Mouse (Mus musculus) adipocyte (in vitro differentiated cells): ENCODE measurements at regions not wholly inside any gene's neighbourhood (a gene's known extent, or its start where the extent isn't known, plus 50 kb on each side); places are given as distances from the start of the nearest gene placed in this dataset.

ENCODE experiments used
- DNase-seq: peaks from one replicate; pipeline ENCODE4 v3.0.0-alpha.2; 2016; ENCODE audit warnings: low spot score

DNA sequence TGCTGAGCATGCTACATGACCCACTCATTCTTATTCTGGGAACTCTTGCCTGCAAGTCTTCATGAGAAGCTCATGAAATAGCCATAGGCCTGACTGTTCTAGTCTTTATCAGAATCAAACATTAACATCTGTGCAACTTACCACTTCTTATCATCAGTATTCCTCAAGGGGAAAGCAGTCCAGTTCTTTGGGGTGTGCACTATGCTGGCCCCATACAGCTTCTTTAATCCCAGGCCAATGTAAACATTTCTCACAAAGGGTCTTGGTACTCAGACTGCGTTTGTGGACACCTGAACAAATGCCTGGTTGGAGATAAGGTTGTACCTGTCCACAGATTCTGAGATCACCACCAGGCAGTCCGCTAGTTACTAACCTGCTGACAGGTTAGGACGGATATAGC is 51.3 kb downstream of the 3110018I06Rik start:
- DNase-seq = no peak

DNA sequence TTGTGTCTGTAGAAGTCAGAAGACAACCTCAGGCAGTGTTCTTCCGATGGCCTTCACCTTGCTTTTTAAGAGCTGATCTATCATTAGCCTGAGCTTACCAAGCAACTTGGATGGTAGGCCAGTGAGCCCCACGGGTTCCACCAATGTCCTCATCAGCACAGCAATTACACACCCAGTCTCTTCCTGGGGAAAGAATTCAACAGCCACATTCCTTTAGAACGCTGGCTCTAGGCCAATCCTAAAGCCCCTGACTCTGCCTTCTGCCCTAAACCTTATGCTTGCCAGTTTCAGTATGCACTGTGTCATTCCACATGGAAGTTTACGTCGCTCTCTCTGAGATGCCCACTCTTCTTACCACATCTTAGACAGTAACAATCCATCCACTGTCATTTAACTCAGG is 52.8 kb downstream of the 3110018I06Rik start:
- no peak for DNase-seq

DNA sequence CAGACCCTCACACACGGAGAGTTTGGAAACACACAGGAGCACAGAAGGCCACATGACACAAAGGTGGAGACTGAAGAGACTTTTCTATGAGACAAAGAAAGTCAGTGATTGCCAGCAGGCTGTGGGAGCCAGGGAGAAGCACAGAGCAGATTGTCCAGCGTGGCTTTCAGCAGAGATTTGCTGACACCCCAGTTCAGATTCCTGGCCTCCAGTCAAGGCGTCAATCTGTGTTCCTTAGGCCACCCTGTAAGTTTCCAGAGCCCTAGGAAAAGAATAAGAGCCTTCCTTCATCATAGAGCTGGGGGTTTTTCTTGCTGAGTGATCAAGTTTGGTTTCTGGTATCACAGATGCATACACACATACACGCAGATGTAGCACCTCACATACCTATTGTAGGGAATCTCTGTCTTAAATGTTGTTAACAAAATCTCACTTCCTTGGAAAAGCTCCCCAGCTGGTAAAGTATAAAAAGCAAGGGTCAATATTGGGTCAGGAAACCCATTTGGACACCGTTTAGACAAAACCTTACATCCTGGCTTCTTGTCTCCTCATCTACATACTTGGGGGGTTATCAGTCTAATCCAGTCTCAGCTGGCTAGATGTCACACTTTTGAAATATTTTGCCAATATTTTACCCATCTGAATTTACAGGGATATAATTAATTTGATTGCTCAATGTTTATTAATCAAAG is 58.9 kb downstream of the 3110018I06Rik start:
- no peak for DNase-seq

DNA sequence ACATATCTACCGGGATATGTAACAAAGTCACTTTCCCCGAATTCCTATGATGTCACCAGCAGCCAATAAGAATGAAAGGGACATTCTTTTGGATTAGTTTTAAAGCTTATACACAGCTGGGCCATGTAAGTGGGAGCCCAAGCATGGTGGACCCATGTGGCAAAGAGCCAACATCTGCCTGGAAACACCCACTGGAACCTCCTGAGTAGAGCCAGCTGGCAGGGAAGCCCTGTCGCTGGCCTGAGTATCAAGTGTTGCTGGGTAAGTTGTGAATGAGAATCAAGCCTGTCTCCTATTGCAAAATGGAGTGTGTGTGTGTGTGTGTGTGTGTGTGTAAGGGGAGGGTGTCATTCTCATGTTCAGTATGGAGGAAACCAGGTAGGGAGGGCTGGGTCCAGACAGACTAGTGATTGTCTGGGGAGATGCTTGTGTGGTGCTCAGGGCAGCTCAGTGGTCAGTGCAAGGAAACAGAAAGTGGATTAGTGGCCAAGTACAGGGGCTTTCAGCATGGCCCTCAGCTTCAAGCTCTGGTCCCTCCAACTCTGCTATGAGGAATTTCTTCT is 59.5 kb downstream of the 3110018I06Rik start:
- no peak for DNase-seq

DNA sequence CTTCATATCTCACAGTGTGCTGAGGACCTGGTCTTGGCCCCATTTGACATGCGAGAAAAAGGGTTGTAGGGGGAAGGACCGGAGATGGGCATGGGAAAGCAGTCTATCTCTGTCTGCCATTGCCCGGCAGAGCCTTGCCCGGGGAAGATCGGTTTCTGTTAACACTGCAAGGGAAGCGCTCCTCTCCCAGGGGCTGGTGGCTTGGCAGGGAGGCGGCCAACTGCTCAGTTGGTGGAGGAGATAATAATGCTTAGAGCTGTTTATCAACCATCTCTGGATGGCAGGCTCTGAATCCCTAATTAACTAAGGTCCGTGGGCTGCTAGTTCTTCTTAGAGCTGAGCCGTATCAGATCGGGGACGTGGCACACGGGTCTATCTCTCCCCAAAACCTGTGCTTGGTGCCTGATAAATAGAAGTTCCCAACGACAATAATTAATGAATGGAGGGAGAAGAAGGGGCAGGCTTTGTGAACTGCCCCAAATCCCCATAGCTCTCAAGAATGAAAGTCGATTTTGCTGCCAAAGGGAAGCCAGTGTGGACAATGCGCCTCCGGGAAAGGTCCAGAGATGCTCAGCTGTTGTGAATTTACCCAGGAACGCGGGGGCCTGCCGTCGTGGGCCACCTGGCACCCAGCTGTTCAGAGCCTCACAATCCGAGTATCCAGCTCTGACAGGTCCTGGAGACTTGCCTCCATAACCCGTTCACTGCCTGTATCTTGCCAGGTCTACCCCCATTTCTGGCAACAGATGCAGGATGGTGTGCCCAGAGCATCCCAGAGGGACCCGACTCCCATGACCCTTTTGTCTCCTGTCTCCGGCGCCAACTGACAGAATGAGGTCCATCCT is 61.2 kb downstream of the 3110018I06Rik start:
- no peak for DNase-seq

DNA sequence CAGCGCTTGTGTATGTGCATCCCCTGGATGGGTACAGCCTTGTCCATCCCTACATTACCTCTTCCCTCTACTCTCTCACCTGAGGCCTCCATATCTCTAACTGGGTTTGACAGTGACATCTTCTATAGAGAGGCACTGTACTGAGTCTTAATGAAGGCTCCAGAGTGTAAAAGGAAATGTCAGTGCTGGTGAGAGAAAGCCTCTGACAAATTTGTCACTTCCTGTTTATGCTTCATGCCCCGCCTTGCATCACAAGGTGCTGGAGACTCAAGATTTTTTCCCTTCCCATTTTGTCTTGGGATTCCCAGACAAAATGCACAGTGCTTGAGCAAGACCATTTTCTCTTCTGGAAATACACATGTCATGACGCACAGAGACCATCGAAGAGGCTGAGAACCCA is 70.8 kb downstream of the 3110018I06Rik start:
- DNase-seq = no peak

DNA sequence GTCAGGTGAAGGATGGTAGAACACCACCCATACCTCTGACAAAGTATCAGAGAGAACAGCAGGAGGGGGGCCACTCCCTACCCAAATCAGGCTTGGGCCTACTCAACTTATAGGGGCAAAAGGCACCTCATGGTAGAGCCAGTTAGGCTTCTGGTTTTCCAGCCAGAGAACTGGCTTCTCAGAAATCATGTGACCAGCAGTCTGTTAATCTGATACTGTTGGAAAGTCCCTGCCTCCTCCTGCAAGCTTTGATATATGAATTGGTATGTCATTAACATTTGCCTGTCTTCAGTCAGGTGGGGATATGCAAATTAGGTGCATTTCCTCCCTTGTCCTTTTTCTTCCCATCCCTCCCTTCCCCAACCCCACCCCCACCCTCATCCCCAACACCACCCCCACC is 71.7 kb downstream of the 3110018I06Rik start:
- no peak for DNase-seq

DNA sequence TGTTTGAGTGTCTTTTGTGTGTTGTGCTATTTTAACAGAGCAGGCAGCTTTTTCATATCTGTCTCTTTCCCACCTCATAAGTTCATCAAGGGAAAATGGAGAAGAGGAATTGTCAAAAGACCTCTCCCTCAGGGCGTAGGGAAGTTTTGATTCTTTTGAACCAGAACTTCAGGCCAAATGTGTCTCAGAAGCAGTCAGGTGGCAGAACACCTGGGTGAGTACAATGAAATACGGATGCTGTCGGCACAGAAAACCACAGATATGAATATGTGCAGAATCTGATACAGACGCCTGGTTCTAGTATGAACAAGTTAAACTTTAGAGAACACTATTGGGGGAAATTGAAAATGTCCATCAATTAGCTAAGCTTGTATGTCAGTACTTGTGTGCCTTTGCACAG is 84.2 kb downstream of the 3110018I06Rik start:
- no peak for DNase-seq

DNA sequence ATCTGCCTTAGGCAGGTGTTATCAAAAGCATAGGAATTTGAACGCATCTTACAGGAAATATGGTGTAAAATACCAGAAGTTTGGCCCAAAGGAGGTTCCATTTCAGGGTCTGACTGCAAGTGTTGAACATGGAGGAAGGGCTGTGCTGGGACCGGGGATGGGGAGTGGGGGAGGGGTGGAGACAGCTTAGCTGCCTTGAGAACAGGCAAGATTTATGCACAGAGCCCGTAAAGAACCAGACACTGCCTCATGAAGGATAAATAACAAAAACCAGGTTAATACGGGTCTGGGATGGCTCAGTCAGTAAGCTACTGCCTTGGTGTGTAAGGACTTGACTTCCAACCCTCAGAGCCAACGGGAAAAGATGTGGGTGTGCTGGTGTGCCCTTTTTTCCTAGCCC is 91.1 kb downstream of the 3110018I06Rik start:
- DNase-seq = no peak

DNA sequence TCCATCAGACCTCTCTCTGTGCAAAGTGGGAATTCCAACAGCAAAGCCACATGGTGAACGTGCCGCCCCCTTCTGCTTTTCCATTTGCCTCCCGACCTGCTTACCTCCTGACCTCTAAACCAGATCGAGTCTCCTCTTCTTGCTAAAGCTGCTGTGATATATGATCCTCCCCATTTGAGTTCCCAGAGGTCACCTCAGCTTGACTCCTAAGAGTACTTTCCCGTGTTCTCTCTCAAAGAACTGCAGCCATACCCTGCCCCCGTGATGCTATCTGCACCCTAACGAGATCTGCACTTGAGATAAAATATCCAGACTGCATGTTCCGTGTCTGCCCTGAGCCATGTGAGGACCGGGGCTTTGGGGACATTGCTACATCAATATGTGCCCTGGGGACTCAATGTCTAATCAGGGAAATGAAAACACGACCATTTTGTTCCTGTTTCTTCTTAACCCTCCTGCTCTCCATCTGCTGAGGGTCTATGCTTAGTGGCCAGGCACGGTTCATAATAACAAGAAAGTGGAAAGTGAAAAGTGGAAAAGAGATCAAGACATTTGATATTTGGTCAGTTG is 94.8 kb downstream of the 3110018I06Rik start:
- DNase-seq = no peak

DNA sequence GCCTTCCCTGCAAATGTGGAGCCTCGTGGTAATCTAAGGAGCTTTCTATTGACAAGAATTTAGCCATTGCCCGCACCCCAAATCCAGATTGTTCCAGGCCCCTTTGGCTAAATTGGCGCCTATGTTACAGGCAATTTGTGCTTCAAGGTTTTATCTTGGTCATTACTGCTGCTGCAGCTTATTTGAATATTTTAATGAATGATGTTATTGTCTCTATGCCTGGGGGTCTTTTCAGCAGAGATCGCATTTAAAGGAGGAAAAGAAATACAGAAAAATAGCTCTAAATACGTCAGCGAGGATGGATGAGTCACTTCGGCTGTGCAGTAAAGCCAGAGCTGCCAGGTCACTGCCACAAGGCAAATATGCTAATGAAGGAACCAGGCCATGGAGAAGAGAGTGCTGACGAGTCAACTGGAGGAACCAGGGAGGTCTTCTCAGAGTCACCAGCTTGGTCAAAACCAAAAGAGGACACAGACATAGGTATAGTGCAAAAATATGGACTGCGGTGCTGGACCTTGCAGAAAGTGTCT is 97.3 kb downstream of the 3110018I06Rik start:
- no peak for DNase-seq

DNA sequence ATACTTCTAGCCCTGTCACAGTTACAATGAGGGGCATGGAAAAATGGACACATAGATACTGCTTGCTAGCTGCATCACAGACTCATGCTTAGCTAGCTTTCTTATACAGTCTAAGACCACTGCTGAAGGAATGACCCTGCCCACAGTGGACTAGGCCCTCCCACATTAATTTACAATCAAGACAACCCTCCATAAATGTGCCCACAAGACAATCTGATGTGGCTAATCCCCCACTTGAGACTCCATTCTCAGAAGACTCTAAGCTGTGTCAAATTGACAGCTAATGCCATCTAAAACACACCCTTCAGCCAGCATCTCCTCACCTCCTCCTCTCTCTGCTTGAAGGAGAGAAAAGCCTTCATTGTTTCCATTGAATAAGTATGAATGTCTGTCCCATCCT is 107.8 kb downstream of the 3110018I06Rik start:
- DNase-seq = no peak

DNA sequence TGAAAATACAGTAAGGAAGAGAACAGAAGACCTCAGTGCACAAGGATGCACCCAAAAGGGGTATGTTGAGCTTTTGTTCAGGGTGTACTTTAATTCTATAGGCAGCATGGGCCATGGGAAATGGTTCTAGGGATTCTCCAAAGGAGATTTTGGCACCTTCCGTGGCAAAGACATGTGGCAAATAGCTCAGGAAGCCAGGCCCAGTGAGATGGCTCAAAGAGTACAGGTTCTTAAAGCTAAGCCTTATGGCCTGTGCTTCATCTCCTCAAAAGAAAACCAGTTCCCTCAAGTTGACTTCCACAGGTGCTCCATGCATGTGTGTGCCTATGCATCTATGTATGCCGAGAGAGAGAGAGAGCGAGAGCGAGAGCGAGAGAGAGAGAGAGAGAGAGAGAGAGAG is 112.1 kb downstream of the 3110018I06Rik start:
- DNase-seq = no peak

DNA sequence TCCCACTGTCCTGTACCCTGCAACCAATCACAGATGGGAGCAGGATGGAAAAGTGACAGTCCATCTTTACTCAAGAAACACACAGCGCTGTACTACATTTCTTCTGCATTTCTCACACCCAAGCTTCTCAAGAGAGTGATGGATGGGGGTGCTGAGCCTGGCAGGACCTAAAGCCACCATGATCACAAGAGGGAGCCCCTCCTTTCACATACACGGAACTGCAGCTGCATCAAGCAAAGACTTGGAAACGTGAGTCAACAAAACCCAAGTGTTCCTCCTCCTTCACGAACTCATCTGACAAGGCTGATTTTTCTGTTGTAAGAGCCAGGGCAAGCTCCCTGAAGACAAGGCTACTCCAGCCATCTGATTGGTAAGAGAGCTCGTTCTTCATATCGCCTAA is 120.5 kb downstream of the 3110018I06Rik start:
- DNase-seq = no peak

DNA sequence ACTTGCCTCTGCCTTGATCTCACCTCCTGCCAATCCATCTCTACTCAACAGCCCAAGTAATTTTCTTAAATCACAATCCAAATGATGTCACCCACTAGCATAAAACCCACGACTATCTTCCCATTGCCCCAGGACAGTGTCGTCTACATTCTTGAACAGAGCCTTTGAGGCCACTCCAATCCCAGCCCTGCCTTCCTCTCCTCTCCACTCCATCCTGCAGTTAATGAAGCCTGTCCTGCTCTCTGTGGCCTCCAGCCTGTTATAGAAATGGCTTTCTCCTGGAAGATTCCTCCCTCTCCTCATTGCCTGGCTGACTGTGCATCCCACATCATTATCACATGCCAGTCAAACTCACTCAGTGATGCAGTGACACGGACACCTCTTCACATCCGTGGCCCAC is 121.6 kb downstream of the 3110018I06Rik start:
- no peak for DNase-seq

DNA sequence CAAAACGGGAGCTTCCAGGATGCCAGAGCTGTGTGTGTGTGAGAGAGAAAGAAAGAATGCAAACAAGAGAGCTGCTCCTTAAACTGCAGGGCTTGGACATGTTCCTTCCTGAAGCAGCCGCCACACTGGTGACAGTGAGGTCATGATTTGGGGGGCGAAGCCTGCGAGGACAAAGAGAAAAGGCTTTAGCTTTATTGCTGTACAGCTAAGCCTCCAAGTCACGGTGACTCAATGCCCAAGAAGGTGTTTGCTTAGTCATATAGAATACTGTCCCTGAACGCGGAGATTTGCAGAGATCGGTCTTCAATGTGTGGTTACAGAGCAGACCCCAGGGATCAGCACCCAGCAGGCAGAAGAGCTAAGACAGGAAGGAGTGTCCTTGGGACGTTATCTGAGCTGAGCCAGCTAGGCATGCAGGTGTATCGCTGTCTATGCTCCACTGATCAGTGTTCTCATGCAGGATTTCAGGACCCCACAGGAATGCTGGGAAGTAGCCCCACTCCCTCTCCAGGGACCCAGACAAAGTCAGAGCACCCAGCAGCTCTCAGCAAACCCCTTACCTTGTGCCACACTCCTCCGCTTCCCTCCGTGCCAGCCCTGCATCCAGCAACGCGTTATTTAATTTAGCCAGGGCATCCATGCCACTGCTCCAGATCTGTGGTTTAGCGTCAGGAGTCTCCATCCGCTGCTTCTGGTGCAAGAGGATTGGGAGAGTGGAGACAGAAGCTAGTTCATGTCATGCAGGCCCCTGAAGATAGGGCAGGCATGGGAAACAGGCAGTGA is 129.0 kb downstream of the 3110018I06Rik start:
- no peak for DNase-seq

DNA sequence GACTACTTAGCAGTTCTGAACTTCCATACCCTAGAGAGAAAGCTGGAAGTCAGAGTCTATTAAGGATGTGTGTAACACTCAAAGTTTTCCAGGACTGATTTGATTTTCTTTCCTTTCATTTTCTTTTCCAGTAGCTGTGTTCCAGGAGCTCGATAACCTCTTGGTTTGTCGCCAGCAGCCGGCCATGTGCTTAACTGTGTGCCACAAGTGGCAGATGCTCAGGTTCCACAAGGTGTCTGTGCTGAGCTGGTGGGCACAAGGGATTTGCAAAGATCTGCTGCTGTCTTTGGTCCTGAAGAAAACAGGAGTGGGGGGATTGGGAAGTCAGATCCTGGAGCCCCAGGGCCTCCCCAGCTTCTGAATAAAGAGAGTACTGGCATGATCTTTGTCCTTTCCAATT is 136.0 kb downstream of the 3110018I06Rik start:
- DNase-seq = no peak

DNA sequence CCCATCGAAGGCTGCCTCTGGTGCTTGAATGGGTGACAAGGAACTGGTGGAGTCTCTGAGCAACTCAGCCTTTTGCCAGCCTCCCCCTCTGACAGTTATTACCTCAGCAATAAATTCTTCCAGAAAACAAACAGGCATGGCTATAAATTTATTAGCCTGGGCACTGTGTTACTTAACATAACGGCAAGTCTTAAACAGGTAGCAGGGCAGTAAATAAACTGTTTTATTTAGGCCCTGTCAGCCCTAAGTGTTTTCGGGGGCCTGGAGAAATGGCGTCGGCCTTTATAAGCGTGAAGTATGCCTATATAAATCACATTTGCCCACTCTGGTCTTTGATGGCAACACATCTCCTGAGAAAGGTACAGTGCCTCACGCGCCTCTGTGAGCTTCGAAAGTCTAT is 159.6 kb downstream of the 3110018I06Rik start:
- DNase-seq = no peak

DNA sequence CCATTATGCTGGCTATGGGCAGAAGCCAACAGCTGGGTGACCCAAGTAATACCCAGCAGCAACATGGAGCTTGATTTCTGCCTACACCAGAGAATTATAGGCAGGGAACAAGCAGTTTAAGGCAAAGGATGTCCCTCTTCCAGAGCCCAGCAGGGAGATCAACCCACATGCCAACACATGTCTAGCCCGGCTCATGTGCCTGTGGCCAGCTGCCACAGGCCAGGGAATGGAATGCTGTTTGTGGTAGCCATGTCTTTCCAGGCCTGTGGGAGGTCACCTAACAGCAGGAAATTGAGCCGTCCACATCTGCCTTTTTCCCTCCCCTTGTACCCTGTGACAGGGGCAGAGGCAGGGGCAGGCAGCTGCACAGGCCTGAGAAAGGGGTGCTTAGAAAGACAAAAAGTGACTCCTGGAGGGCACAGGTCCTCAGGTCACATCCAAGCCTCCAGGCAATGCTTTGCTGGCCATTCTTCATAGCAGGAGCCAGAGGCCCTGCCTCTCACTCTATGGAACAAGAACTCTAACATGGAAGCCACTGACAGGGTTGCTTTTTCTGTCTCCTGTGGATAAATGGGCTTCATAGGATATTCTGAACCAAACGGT is 163.8 kb downstream of the 3110018I06Rik start:
- peak; percentile 11 for DNase-seq

DNA sequence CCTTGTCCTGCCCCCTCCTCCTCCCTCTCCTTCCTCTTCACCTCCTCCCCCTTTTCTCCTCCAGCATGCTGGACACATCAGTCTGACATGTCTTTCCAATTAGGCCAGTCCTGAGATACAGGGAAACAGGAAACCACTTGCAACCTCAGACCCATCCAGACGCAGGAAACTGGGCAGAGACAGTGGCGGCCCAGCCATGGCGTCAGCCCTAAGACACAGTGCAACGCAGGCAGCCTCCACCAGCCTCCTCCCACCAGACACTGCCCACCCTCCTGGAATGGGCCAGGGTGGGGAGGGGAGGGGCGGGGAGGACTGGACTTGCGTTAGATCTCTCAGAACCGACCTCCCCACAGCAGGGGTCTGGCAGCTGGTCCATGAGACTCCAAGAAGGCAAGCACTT is 164.7 kb downstream of the 3110018I06Rik start:
- DNase-seq = no peak

DNA sequence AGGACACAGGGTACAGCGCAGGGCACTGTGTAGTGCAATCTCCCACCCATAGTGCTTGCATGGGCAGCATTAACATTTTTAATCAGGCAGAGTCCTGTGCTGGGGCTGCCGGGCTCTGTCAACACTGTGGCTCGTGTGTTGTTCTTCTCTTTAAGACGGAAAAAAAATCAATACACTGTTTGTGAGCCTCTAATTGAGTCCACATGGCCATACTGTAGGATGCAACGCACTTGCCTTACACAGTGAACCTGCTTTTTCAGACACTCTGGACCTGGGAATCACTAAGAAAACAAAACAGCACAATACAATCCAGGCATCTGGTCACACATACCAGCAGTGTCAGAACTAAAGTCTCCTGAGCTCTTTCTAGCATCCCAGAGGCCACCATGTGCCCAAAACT is 168.4 kb downstream of the 3110018I06Rik start:
- no peak for DNase-seq
